Mouse (Mus musculus): ENCODE results near the gene Gm49342. TPM values are rescaled to one million over a fixed set of nuclear protein-coding genes. Genes with fewer than 3 reads are reported as not detected.

Gene Gm49342
- polyA plus RNA-seq, 1 experiment from 2014 or later: not detected

DNA sequence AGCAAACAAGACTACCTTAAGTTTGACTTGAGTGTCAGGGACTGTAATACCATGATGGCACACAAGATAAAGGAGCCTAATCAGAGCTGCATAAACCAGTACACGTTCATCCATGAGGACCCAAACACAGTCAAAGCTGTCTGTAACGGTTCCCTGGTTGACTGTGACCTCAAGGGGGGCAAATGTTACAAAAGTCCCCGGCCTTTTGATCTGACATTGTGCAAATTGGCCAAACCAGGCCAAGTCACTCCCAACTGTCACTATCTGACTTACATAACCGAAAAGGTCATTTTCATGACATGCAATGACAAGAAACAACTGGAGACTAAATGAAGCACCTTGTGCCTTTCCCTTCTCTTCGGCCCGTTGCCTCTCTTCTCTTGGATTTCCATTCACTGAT is 65.3 kb downstream of the Gm49342 start:
- no peak for TF ChIP-seq EP300 (IDR thresholded peaks at IDR 0.05; ENCODE audit: low read depth)
- no peak for TF ChIP-seq CTCF (IDR thresholded peaks at IDR 0.05; ENCODE audit: low read depth)
- Histone ChIP-seq H3K9ac (replicated peaks) (no peak overlapping the region), H3K9me3 (ENCODE audit: low read length) (no peaks in the 10 kb centered on the region), H3K4me3 (ENCODE audit: low read depth, low read length) (no peak overlapping the region), H3K4me1 (ENCODE audit: insufficient read depth) (peaks cover 9% of the 10 kb centered on the region; the same call in 1 of the 2 replicates), H3K36me3 (replicated peaks; ENCODE audit: insufficient read depth, low read length) (no peaks in the 10 kb centered on the region), H3K27ac (ENCODE audit: low read depth) (no peak overlapping the region), H3K4me2 (ENCODE audit: low read depth, low read length) (no peak overlapping the region), H3K27me3 (ENCODE audit: insufficient read depth, low read length) (no peaks in the 10 kb centered on the region)
- DNase-seq (no peak), ATAC-seq (peak; percentile 59; the same call in 1 of the 2 replicates)
- WGBS (ENCODE audit: insufficient replicate concordance): 52% methylated on average over 6 of the region's 6 CpGs

Other genes with a start within 250 kb of the Gm49342 start
- not detected in 2 replicates for gene Olfr748, start 237.1 kb upstream of the Gm49342 start, polyA plus RNA-seq (2015; fragmentation: Nextera tagmentation; extraction: Ambion mirVana)
- gene Olfr749, start 199.4 kb upstream of the Gm49342 start, polyA plus RNA-seq (2015; fragmentation: Nextera tagmentation; extraction: Ambion mirVana): not detected in 2 replicates
- 15.9 and 17.7 TPM in 2 replicates for gene Ttc5, start 159.0 kb upstream of the Gm49342 start, polyA plus RNA-seq (2015; fragmentation: Nextera tagmentation; extraction: Ambion mirVana)
- not detected in 2 replicates for gene Ccnb1ip1, start 136.8 kb upstream of the Gm49342 start, polyA plus RNA-seq (2015; fragmentation: Nextera tagmentation; extraction: Ambion mirVana)
- 19.1 and 22.5 TPM in 2 replicates for gene Parp2, start 136.7 kb upstream of the Gm49342 start, polyA plus RNA-seq (2015; fragmentation: Nextera tagmentation; extraction: Ambion mirVana)
- gene Tep1, start 74.0 kb upstream of the Gm49342 start, polyA plus RNA-seq (2015; fragmentation: Nextera tagmentation; extraction: Ambion mirVana): 6.2 and 6.6 TPM in 2 replicates
- gene Klhl33, start 47.0 kb upstream of the Gm49342 start, polyA plus RNA-seq (2015; fragmentation: Nextera tagmentation; extraction: Ambion mirVana): 0.13 and 0.20 TPM in 2 replicates
- gene Osgep, start 19.6 kb upstream of the Gm49342 start, polyA plus RNA-seq (2015; fragmentation: Nextera tagmentation; extraction: Ambion mirVana): 38.5 and 39.5 TPM in 2 replicates
- gene Apex1, start 19.5 kb upstream of the Gm49342 start, polyA plus RNA-seq (2015; fragmentation: Nextera tagmentation; extraction: Ambion mirVana): 58.0 and 60.1 TPM in 2 replicates
- gene Pip4p1, start 13.7 kb upstream of the Gm49342 start, polyA plus RNA-seq (2015; fragmentation: Nextera tagmentation; extraction: Ambion mirVana): 23.6 and 24.2 TPM in 2 replicates
- gene Pnp, start 13.4 kb upstream of the Gm49342 start, polyA plus RNA-seq (2015; fragmentation: Nextera tagmentation; extraction: Ambion mirVana): 66.4 and 70.4 TPM in 2 replicates
- 7.1 and 7.3 TPM in 2 replicates for gene Pnp2, start 11.5 kb downstream of the Gm49342 start, polyA plus RNA-seq (2015; fragmentation: Nextera tagmentation; extraction: Ambion mirVana)
- gene Rnase10, start 63.2 kb downstream of the Gm49342 start, polyA plus RNA-seq (2015; fragmentation: Nextera tagmentation; extraction: Ambion mirVana): not detected in 2 replicates
- gene Rnase9, start 97.4 kb downstream of the Gm49342 start, polyA plus RNA-seq (2015; fragmentation: Nextera tagmentation; extraction: Ambion mirVana): not detected in 2 replicates
- gene Rnase11, start 105.6 kb downstream of the Gm49342 start, polyA plus RNA-seq (2015; fragmentation: Nextera tagmentation; extraction: Ambion mirVana): not detected in 2 replicates
- gene Rnase12, start 113.1 kb downstream of the Gm49342 start, polyA plus RNA-seq (2015; fragmentation: Nextera tagmentation; extraction: Ambion mirVana): 1.3 and 1.6 TPM in 2 replicates
- not detected in 2 replicates for gene Olfr750, start 129.9 kb downstream of the Gm49342 start, polyA plus RNA-seq (2015; fragmentation: Nextera tagmentation; extraction: Ambion mirVana)
- 221 and 337 TPM in 2 replicates for gene Rnase4, start 146.6 kb downstream of the Gm49342 start, polyA plus RNA-seq (2015; fragmentation: Nextera tagmentation; extraction: Ambion mirVana)
- gene Ang, start 146.6 kb downstream of the Gm49342 start, polyA plus RNA-seq (2015; fragmentation: Nextera tagmentation; extraction: Ambion mirVana): 85.3 and 131 TPM in 2 replicates
- 0.07 TPM in 2 replicates for gene Eddm3b, start 169.9 kb downstream of the Gm49342 start, polyA plus RNA-seq (2015; fragmentation: Nextera tagmentation; extraction: Ambion mirVana)
- gene Rnase6, start 179.4 kb downstream of the Gm49342 start, polyA plus RNA-seq (2015; fragmentation: Nextera tagmentation; extraction: Ambion mirVana): 6.3 and 7.5 TPM in 2 replicates
- gene Rnase1, start 202.3 kb downstream of the Gm49342 start, polyA plus RNA-seq (2015; fragmentation: Nextera tagmentation; extraction: Ambion mirVana): 0.11 and 2.1 TPM in 2 replicates
- not detected in 2 replicates for gene Rnase2b, start 217.7 kb downstream of the Gm49342 start, polyA plus RNA-seq (2015; fragmentation: Nextera tagmentation; extraction: Ambion mirVana)

All from liver, postnatal 0 days (tissue).